Mouse (Mus musculus): ENCODE measurements at regions not wholly inside any gene's neighbourhood (a gene's known extent, or its start where the extent isn't known, plus 50 kb on each side); places are given as distances from the start of the nearest gene placed in this dataset.

DNA sequence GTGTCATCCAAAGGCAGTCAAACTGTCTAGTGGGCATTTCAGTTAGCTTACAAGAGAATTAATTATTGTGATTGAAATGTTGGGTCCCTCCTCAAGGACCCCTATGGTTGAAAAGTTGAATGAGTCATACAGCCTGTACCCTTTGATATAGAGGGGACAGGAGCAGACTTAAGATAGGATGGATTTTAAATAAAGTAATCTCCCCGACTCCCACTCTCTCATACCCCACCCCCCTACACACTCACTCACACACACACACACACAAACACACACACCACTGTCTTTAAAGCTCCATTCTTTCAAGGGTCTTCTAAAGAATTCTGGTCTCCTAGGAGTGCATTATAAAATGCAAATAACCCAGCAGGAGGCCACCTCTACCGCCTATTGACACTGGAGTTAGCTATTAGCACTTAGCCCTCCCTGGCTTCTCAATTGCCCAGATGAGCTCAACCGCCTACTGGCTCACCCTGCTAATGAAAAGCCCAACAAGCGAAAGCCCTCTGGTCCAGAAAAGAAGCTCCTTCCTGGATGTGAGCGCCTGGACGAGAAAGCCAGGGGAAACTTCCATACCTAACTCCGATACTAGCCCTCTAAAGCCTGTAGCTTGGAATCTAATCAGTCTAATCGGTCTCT is 236.3 kb upstream of the Rgma start:
- Histone ChIP-seq H3K4me2 (replicated peaks) (peak overlapping the region; percentile 16; the same call in 1 of the 2 replicates), H3K4me3 (no peak overlapping the region), H3K9me3 (no peaks in the 10 kb centered on the region), H3K9ac (replicated peaks) (no peak overlapping the region), H3K4me1 (peaks cover 46% of the 10 kb centered on the region), H3K36me3 (no peaks in the 10 kb centered on the region), H3K27ac (replicated peaks) (peak overlapping the region; percentile 69), H3K27me3 (no peaks in the 10 kb centered on the region)
- 3% methylated on average over 8 of the region's 8 CpGs for WGBS
- peak; percentile 67 for ATAC-seq (ENCODE audit: low FRiP score, low read depth)

- Histone ChIP-seq H3K4me3 (no peak overlapping the region), H3K4me2 (replicated peaks) (peak overlapping the region; percentile 16; the same call in 1 of the 2 replicates), H3K27ac (replicated peaks) (peak overlapping the region; percentile 69), H3K36me3 (no peaks in the 10 kb centered on the region), H3K9me3 (no peaks in the 10 kb centered on the region), H3K27me3 (no peaks in the 10 kb centered on the region), H3K9ac (replicated peaks) (no peak overlapping the region), H3K4me1 (peaks cover 55% of the 10 kb centered on the region)
- 14% methylated on average over 6 of the region's 6 CpGs for WGBS
- ATAC-seq (ENCODE audit: low FRiP score, low read depth) = no peak
These were observed 235.4 kb upstream of the Rgma start for GRCm38 (mm10) chr7:73139901-73140300.

- H3K36me3 ChIP-seq = no peaks in the 10 kb centered on the region
- no peak overlapping the region for H3K9ac ChIP-seq (replicated peaks)
- ATAC-seq (ENCODE audit: low FRiP score, low read depth) = peak; percentile 77
- H3K4me1 ChIP-seq = peaks cover 55% of the 10 kb centered on the region
- no peaks in the 10 kb centered on the region for H3K9me3 ChIP-seq
- peak overlapping the region; percentile 69 for H3K27ac ChIP-seq (replicated peaks)
- no peaks in the 10 kb centered on the region for H3K27me3 ChIP-seq
- H3K4me3 ChIP-seq = no peak overlapping the region
- under 1% methylated on average over 5 of the region's 5 CpGs for WGBS
- H3K4me2 ChIP-seq (replicated peaks) = peak overlapping the region; percentile 14; the same call in 1 of the 2 replicates
These were observed 234.1 kb upstream of the Rgma start for GRCm38 (mm10) chr7:73141167-73141566.

DNA sequence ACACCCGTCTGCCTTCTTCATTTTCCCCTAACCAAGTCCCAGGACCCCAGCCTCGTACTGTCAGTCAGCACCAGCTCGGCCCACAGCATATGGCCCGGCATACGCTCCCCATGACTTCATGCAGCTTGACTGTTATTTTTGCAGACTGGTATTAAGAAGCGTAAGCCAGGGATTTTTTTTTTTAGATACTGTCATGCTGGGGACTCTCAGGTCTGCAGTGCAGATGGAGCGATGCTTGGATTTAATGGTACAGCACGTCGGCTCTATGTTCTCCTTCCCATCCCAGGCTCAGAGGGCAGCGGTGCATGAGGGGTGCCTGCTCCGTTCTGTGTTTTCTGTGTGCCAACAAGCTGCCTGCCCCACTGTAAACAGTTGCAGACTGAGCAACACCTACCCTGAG is 231.4 kb upstream of the Rgma start:
- no peaks in the 10 kb centered on the region for H3K36me3 ChIP-seq
- ATAC-seq (ENCODE audit: low FRiP score, low read depth) = no peak
- no peak overlapping the region for H3K4me2 ChIP-seq (replicated peaks)
- no peaks in the 10 kb centered on the region for H3K9me3 ChIP-seq
- no peak overlapping the region for H3K27ac ChIP-seq (replicated peaks)
- no peaks in the 10 kb centered on the region for H3K27me3 ChIP-seq
- H3K4me1 ChIP-seq = peaks cover 44% of the 10 kb centered on the region
- H3K9ac ChIP-seq (replicated peaks) = no peak overlapping the region
- 82% methylated on average over 11 of the region's 11 CpGs for WGBS
- H3K4me3 ChIP-seq = no peak overlapping the region

GRCm38 (mm10) chr7:73144846-73145245 is 230.5 kb upstream of the Rgma start:
- peaks cover 37% of the 10 kb centered on the region for H3K4me1 ChIP-seq
- ATAC-seq (ENCODE audit: low FRiP score, low read depth) = no peak
- H3K27me3 ChIP-seq = no peaks in the 10 kb centered on the region
- WGBS = 49% methylated on average over 4 of the region's 4 CpGs
- H3K4me2 ChIP-seq (replicated peaks) = no peak overlapping the region
- no peak overlapping the region for H3K4me3 ChIP-seq
- H3K27ac ChIP-seq (replicated peaks) = no peak overlapping the region
- no peaks in the 10 kb centered on the region for H3K36me3 ChIP-seq
- no peaks in the 10 kb centered on the region for H3K9me3 ChIP-seq
- no peak overlapping the region for H3K9ac ChIP-seq (replicated peaks)

- no peak for ATAC-seq (ENCODE audit: low FRiP score, low read depth)
- Histone ChIP-seq H3K9me3 (no peaks in the 10 kb centered on the region), H3K27me3 (no peaks in the 10 kb centered on the region), H3K4me3 (no peak overlapping the region), H3K27ac (replicated peaks) (no peak overlapping the region), H3K4me2 (replicated peaks) (no peak overlapping the region), H3K36me3 (no peaks in the 10 kb centered on the region), H3K4me1 (peaks cover 38% of the 10 kb centered on the region), H3K9ac (replicated peaks) (no peak overlapping the region)
These were observed 228.1 kb upstream of the Rgma start for GRCm38 (mm10) chr7:73147251-73147650.

GRCm38 (mm10) chr7:73150436-73150835 is 224.9 kb upstream of the Rgma start:
- Histone ChIP-seq H3K9me3 (no peaks in the 10 kb centered on the region), H3K4me3 (no peak overlapping the region), H3K4me1 (peaks cover 26% of the 10 kb centered on the region), H3K9ac (replicated peaks) (no peak overlapping the region), H3K36me3 (no peaks in the 10 kb centered on the region), H3K27me3 (no peaks in the 10 kb centered on the region), H3K4me2 (replicated peaks) (no peak overlapping the region), H3K27ac (replicated peaks) (0 out of 2 replicates have a peak overlapping the region, but pooled peaks have one; percentile 15)
- 76% methylated on average over 7 of the region's 7 CpGs for WGBS
- no peak for ATAC-seq (ENCODE audit: low FRiP score, low read depth)

GRCm38 (mm10) chr7:73151586-73152467 is 223.5 kb upstream of the Rgma start:
- Histone ChIP-seq H3K9me3 (no peaks in the 10 kb centered on the region), H3K36me3 (no peaks in the 10 kb centered on the region), H3K4me1 (peaks cover 26% of the 10 kb centered on the region), H3K27me3 (no peaks in the 10 kb centered on the region), H3K4me3 (no peak overlapping the region), H3K9ac (replicated peaks) (no peak overlapping the region), H3K27ac (replicated peaks) (peak overlapping the region; percentile 68), H3K4me2 (replicated peaks) (no peak overlapping the region)
- ATAC-seq (ENCODE audit: low FRiP score, low read depth) = peak; percentile 64
- 31% methylated on average over 13 of the region's 15 CpGs for WGBS

- 97% methylated on average over 1 of the region's 1 CpGs for WGBS
- Histone ChIP-seq H3K9ac (replicated peaks) (no peak overlapping the region), H3K36me3 (no peaks in the 10 kb centered on the region), H3K4me3 (no peak overlapping the region), H3K9me3 (no peaks in the 10 kb centered on the region), H3K27me3 (no peaks in the 10 kb centered on the region), H3K4me1 (peaks cover 26% of the 10 kb centered on the region), H3K27ac (replicated peaks) (no peak overlapping the region), H3K4me2 (replicated peaks) (no peak overlapping the region)
- no peak for ATAC-seq (ENCODE audit: low FRiP score, low read depth)
These were observed 221.6 kb upstream of the Rgma start for GRCm38 (mm10) chr7:73153668-73154067.

- no peak overlapping the region for H3K9ac ChIP-seq (replicated peaks)
- no peak for ATAC-seq (ENCODE audit: low FRiP score, low read depth)
- H3K4me1 ChIP-seq = peaks cover 3% of the 10 kb centered on the region; the same call in 1 of the 2 replicates
- 93% methylated on average over 5 of the region's 5 CpGs for WGBS
- H3K27ac ChIP-seq (replicated peaks) = no peak overlapping the region
- H3K4me3 ChIP-seq = no peak overlapping the region
- no peak overlapping the region for H3K4me2 ChIP-seq (replicated peaks)
- no peaks in the 10 kb centered on the region for H3K36me3 ChIP-seq
- no peaks in the 10 kb centered on the region for H3K9me3 ChIP-seq
- H3K27me3 ChIP-seq = peaks cover 5% of the 10 kb centered on the region; the same call in 1 of the 2 replicates
These were observed 216.5 kb upstream of the Rgma start for GRCm38 (mm10) chr7:73158833-73159232.

DNA sequence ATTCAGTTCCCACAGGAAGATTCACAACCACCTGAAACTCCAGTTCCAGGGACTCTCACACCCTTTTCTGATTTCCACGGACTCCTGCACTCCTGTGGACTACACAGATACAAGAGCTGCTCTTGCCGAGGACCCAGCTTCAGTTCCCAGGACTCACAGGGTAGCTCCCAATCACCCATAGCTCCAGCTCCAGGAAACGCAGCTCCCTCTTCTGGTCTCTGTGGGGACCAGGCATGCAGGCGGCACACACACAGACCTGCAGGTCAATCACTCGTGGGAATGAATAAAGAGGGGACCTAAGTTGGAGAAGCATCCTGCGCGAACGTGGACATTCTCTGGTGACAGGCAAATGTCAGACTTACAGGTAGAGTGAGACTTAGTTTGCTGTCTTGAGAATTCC is 214.3 kb upstream of the Rgma start:
- Histone ChIP-seq H3K4me3 (no peak overlapping the region), H3K36me3 (no peaks in the 10 kb centered on the region), H3K4me1 (peaks cover 3% of the 10 kb centered on the region; the same call in 1 of the 2 replicates), H3K27me3 (peaks cover 5% of the 10 kb centered on the region; the same call in 1 of the 2 replicates), H3K27ac (replicated peaks) (no peak overlapping the region), H3K9me3 (no peaks in the 10 kb centered on the region), H3K4me2 (replicated peaks) (no peak overlapping the region), H3K9ac (replicated peaks) (no peak overlapping the region)
- WGBS = 85% methylated on average over 8 of the region's 8 CpGs
- no peak for ATAC-seq (ENCODE audit: low FRiP score, low read depth)

- H3K4me1 ChIP-seq = peaks cover 3% of the 10 kb centered on the region; the same call in 1 of the 2 replicates
- peaks cover 5% of the 10 kb centered on the region; the same call in 1 of the 2 replicates for H3K27me3 ChIP-seq
- no peak overlapping the region for H3K27ac ChIP-seq (replicated peaks)
- H3K4me3 ChIP-seq = no peak overlapping the region
- WGBS = 61% methylated on average over 5 of the region's 5 CpGs
- no peak overlapping the region for H3K9ac ChIP-seq (replicated peaks)
- ATAC-seq (ENCODE audit: low FRiP score, low read depth) = no peak
- no peaks in the 10 kb centered on the region for H3K9me3 ChIP-seq
- H3K36me3 ChIP-seq = no peaks in the 10 kb centered on the region
- no peak overlapping the region for H3K4me2 ChIP-seq (replicated peaks)
These were observed 211.6 kb upstream of the Rgma start for GRCm38 (mm10) chr7:73163687-73164086.
